Mouse (Mus musculus): Measurements from ENCODE around the gene Ppfibp2. TPM values are rescaled to one million over a fixed set of nuclear protein-coding genes. Genes with fewer than 3 reads are reported as not detected.

Ppfibp2 gene
- polyA plus RNA-seq, 1 experiment from 2014 or later: 3.0 TPM

DNA sequence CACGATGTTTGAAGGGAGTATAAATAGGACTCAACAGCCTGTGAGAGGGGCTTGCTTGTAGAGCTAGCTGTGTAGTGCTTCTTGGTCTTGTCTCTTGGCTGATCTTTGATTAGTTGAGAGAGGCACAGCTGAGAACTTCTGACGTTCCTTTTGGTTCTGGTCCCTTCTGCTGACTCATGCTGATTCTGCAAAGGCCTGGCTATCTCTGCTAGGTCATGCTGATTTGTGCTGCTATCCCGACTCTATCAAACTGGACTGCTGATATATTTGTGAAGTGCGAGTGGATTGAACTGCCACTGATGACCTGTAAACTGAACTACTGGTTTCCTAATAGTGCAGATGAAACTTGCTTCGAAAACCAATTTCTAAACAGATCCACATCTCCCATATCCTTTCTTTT is 15.9 kb downstream of the Ppfibp2 start:
- DNase-seq (ENCODE audit: low spot score): no peak

DNA sequence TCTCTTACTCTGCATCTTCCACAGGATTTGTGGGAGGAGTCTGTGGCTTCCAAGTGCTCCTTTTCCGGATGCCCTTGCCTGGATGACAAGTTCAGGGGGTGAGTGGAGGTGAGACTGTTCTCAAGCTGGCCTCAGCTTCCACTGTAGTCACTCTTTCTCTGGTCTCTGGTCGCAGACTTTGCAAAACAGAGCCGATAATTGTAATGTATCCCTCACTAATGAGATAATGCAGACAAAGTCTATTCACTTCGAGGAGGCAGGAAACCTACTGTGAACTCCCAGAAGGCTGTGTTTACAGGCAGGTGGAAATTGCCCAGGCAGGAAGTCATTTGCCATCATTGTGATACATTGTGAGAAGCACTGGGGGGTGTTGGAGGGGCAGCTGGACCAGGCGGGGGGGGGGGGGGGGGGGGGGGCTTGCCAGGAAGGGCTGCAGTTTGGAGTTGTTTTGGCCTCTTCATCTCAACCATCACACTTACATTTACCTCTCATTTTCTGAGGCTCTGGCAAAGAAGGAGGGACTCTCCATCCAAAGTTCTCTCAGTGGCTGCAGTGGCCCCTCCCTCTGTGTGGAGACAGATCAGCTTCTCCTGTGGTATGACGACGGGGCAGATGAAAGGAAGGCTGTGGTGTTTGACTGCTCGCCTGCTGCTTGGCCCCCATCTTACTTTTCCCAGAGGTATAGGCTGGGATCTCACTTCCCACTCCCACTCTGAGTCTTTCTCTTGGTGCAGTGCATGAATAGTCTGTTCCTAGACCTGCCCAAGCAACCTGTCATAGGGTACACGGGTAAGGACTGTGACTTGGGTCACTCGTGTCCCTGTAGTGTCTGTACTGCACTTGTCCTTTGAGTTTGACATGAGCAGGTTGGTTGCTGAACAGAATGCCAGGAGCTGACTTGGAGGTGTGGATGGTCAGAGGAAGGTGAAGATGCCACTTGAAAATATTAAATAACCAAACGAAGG is 23.3 kb downstream of the Ppfibp2 start:
- no peak for DNase-seq (ENCODE audit: low spot score)

DNA sequence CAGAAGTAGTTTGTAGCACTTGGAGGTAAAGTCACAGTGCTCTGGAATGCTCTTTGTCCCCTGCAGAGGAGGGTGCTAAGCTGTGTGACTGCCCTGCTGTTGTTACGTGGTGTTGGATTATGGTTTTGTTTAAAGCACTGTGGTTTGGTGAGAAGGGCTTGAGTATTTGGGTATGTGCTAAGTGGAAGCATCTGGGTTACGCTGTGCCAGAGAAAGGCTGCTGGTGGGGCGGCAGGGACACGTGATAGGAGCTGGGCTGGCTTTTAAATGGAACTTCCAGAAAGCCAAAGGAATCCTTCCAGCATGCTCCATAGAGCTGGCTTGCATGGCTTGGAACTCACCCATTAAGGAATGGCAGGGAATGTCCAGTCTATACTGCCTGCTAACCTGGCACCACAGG is 24.2 kb downstream of the Ppfibp2 start:
- DNase-seq (ENCODE audit: low spot score): no peak

DNA sequence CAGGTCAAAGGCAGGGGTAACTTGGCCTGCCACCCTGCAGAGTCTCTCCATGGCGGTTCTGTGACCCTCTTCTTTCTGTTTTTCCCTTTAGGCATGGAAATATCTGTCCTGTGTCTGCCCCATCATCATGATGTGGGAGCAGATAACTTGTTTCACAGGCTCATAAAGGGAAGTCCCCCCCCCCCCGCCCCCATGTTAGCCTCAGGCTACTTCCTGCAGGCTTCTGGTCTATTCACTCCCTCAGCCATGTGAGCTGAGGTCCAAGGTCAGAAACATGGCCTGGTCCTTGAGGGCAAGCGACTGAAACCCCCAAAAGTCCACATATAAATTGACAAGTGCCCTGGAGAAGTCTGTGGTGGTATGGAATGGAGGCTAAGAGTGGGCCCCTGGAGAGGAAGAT is 25.1 kb downstream of the Ppfibp2 start:
- no peak for DNase-seq (ENCODE audit: low spot score)

DNA sequence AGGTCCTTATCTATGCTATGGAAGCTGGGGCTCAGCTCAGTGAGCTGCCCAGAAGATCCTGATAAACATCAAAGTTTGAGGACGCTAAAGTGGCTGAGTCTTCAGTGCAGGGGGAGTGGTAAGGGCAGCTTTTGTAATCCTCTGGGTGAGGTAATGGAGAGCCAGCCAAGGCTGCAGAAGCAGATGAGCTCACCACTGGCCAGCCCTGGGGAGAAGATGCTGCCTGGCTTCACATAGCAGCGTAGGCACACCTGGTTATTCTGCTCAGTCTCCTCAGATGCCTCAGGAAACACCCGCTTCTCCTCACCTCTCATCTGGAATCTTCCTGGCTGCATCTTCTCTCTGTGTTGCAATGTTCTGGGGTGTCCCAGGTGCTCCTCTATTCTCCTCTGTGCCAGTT is 29.4 kb downstream of the Ppfibp2 start:
- no peak for DNase-seq (ENCODE audit: low spot score)

DNA sequence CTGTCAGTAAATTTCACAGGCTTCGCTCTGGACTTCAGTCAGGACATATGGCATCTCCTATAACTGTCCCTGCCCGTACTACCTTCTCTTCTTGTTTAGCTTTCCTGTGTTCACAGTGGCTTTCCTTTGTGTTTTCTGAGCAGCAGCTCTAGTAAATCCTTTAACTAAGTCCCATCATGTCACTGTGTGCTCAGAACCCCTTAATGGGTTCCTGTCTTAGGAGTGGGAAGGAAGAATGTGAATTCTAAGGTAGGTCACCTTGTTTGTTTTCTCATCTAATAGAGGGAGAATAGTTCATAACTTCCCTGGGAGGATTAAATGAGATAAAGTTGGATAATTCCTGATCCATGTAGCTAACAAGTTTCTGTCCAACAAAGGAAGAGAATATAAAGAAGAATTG is 30.1 kb downstream of the Ppfibp2 start, which contains the start of gene 5330417H12Rik:
Gene 5330417H12Rik (minus strand): TSS at position 101 of the 400 bp plus-strand sequence.
- no peak for DNase-seq (ENCODE audit: low spot score)

DNA sequence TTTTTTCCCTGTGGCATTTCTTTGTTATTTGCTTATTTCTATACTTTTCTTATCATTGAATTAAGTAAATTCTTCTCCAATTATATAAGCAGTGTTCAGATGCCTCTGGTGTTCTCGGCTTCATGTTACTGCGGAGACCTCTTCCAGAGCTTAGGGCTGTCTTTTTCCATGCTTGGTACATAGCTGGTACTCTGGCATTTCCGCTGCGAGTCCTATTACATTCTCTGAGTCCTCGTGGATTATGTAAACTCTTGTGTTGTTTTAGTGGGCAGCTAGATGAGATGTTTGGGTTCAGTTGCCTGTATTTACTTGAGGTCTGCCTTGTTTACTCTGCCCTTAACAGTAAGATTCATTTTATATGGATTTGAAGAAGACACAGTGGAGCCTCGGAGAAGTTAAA is 30.8 kb downstream of the Ppfibp2 start:
- DNase-seq (ENCODE audit: low spot score): no peak

DNA sequence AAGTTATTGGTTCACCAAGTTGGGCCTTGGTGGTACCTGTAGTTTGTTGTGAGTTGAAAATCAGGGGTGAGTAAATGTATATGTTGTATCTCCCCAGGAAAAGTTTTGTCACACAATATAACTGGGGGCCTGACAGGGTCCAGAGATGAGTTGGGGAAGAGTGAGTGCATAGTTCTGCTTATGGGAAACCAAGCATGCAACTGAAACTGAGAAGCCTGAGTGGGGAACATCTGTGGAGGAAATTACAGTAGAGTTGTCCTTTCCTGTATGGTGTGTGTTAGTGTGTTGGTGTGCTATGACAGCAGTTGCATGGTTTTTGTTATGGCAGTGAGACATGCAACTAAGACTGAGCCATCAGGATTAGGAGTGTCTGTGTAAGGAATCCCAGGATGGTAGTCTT is 33.4 kb downstream of the Ppfibp2 start:
- DNase-seq (ENCODE audit: low spot score): no peak

DNA sequence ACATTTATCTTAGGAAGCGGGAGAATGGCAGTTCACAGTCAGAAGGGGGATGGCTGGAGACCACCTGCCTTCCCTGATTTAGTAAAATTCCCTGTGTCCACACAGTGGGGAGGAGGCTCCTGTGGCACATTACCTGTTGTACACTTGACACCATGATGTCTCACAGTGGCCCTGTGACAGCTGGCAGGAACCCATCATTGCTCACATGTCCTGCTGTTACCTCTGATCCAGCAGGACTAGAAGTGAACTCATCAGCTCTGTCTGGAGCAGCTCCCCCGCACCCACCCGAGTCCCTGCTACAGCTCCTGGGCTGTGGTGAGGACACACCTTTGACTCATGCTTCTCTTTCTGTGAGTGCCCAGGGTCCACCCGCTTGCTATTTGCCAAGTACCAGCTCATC is 38.2 kb downstream of the Ppfibp2 start:
- no peak for DNase-seq (ENCODE audit: low spot score)

DNA sequence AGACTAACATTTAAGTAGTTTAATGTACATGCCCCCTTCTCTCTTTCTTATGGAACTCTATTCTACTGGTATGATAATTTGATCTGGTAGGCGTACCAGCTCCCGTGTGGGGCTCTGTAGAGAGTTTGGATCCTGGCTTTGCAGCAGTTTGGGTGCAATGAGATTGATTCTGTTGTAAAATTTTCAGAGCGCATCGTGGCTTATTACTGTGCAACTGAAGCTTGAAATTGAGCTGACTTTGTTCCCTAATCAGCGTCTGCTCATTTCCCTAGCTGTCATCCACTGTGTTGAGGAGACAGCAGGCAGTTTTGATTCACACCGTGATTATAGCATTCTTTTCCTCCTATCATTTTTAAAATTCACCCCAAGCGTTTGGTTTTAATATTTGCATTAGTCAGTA is 42.4 kb downstream of the Ppfibp2 start:
- DNase-seq (ENCODE audit: low spot score): no peak

DNA sequence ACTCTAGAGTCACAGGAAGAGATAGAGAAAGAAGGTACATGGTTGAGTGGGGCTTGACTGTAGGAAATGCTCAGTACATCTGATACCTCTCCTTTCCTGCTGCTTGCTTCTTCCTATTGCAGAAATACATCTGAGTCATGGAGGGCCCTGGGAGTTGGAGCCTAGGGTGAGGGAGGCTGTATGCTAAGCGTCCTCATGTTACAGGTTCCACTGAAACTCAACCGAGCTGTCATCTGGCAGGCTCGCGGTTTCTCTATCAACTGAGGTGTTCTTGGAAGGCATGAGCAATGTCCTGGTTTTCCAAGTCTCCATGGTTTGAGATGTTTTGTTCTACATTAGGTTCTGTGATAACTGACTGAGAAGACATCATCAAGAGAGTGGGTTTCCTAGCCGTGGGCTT is 43.0 kb downstream of the Ppfibp2 start:
- DNase-seq (ENCODE audit: low spot score): no peak

DNA sequence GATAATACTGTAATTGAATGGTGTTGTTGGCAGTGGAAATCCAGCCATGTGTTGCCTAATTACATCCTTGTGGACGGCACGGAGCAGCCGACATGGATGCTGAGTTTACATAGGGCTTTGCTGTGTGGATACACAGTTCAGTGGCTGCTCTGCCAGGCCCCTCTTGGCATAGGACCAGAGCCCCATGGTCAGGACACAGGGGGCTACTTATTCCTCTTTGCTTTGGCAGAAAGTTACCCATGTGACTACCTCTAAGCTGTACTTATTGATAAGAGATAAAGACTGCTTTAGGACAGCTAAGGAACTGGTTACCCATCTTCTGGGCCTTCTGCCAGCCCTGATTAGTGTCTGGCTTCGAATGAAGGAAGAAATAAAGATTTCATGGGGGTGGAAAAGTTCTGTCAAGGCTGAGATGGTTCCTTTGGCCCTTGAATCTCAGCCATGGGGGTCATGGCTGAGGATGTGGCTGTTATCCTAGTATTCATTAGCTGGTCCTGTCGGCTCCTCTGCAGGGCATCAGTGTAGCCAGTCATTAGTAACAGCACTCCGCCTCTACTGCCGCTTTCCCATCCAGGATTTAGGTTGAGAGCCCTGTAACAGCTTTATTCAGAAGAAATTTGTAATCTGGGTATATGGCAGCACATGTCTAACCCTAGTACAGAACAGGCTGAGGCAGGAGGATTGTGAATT is 47.7 kb downstream of the Ppfibp2 start:
- no peak for DNase-seq (ENCODE audit: low spot score)

DNA sequence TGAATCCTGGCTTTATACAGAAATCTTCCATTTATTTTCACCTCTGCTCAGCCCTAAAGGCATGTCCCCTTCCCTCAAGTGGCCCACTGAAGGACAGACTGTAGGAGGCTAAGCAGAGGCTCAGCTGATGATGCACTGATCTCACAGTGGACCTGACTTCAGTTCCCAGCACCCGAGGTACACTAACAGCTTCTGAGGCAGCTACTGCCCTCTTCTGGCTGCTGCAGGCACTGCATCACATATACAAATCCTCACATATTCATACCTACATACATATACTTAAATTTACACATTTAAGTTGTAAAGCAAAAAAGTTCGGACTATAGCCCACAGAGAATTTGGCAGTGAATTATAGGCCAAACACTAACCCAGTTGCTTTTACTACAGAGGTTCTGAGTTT is 50.0 kb downstream of the Ppfibp2 start:
- no peak for DNase-seq (ENCODE audit: low spot score)

DNA sequence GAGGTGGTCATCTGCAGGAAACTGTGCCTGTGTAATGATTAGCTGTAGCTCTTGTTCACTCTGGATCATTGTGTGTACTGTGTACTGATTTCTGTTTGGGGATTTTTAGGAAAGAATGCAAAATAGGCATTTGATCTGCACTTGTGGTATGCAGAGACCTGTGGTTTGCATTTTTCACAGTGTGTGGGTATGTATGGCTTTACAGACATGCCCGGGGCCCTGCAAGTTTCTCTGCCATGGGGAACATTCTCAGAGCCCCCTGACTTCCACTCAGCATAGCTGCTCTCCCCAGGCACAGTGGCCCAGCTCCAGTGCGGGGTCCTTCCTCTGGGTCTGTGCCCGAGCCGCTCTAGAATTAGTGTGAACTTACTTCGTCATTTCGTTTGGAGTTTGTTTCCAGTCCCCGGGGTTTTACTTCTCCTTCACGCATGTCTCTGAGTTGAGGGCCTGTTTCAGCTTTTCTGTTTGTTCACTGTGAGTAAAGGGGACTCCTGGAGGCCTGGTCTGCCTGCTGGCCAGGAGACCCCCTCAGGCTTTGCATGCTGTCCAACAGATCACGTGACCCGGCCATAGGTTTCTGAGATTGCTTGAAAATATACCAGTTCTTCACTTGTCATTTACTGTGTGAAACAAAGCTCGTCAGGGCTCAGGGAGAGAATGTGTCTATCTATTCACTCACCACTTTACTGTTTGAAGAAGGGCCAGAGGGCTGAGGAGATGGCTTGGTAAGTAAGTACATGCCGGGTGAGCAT is 54.1 kb downstream of the Ppfibp2 start:
- no peak for DNase-seq (ENCODE audit: low spot score)

DNA sequence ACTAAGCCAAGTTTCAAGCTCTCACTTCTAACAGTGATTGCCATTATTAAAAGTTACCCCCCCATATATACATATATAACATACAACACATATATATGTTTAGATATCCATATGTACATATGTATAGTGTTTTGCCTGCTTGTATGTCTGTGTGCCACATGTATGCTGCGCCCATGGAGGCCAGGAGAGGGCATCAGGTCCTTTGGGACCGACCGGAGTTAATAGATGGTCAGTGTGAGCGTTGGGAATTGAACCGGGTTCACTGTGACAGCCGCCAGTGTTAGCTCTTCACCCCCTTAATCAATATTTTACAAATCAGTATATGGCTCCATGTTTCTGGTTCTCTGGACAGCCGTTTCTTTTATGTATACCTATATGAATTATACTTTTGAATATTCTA is 55.0 kb downstream of the Ppfibp2 start:
- DNase-seq (ENCODE audit: low spot score): no peak

DNA sequence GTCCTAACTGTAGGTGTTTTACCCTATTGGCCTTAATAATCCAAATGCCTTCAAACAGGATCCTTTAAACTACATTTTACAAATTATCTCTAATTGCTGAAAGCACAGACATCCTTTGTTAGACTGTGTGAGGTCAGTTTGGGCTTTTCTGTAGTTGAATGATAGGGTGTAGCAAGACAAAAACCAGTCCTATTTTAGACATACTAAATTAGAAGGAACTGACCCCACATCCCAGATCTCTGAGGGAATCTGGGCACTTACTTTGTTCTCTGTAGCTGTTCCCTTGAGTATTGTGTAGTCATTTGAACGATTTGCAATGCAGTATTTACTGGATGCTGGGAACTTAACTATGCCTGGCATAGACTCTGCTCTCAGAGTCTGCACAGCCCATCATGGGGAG is 56.8 kb downstream of the Ppfibp2 start:
- no peak for DNase-seq (ENCODE audit: low spot score)

DNA sequence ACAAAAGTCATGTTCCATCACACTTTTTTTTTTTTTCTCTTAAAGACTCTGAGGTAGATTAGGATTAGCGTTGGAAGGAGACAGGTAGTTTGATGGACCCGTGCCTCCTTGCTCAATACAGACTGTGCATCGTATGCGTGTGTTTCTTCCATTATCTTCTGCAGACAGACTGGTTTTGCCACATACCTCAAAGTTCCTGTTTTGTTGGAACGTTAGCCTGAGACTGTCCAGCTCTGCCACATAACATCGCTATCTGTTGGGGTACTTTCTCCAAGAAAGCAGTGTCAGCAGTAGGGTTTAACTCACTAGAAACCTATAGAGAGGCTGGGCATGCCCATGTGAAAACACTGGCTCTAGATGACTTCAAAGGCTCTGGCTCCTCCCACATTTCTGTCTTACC is 61.4 kb downstream of the Ppfibp2 start:
- DNase-seq (ENCODE audit: low spot score): no peak

DNA sequence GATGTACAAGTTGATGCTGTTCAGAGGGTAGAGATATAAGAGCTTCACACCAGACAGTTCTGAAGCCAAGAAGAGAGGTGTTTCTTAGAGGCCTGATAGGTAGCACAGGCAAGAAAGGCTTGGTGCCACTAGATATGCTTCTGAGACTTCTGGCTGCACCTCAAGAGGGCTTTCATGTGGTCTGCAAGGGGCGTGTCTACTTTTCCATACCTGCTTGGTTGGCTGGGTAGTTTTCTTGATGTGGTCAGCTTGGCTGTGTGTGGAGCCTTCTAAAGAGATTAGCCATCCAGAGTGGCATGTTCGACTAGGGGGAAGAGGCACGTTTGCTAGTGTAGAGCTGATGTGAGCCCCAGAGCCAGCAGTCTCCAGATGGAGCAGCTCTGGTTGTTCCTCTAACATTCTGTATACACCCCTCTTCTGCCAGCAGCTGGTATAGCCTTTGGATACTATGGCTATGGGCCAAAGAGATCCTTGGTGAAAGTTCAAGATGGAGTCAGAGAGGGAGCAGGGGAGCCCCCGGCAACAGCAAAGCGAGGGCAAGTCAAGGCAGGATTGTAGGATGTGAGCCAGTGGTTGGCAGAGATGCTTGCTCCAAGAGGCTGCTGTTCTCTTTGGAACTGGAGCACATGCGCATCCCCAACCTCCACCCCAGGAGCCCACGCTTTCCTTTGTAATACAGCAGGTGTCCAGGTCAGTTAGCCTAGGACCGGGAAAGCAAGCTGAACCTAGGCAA is 64.3 kb downstream of the Ppfibp2 start:
- peak; percentile 81 for DNase-seq (ENCODE audit: low spot score)

DNA sequence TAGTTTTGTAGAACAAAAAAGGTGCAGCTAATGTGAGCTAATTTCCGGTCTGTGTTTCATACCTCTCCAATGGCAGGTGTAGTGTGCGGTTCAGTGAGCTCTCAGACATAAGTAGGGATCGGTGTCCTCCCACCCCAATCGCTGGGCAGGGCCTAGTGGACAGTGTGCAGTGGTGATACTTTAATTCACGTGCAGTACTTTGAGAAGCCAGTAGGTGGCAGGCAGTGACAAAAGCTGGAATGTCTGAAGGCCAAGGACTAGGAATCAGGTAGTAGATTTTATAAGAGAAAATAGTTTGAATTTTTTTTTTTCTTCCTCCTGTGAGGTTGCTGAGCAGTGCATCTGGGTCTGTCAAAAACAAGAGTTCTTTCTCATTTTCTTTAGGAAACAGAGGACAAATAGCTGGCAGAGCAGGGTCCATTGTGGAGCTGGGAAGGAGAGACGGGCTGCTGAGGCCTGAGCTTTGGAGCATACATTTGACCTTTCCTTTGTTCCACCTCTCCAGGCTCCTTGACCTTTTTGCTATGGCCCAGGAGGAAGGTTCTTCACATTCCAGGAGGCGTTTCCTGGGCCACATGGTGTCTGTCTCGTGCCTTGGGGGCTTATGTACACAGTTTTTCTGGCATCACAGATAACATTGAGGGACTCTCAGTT is 66.3 kb downstream of the Ppfibp2 start:
- DNase-seq (ENCODE audit: low spot score): peak; percentile 58

DNA sequence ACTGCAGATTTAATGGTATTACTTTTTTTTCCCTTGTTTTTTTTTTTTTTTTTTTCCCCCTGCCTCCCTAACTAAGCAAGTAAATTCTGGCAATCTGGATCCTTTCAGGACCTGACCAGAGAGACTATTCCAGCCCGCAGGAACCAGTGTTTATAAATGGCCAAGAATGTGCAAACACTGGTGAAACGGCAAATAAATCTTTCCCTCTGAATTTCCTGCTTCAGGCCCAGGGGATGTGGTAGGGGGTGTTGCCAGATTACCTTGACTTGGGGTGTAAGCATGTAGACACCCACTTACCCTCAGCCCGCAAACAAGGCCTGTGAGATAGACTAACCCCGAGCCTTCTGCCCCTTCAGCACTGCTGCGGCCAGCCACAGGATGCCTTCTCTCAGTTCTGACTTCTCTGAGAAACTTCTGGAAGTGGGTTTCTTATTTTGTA is 66.9 kb downstream of the Ppfibp2 start:
- DNase-seq (ENCODE audit: low spot score): no peak

DNA sequence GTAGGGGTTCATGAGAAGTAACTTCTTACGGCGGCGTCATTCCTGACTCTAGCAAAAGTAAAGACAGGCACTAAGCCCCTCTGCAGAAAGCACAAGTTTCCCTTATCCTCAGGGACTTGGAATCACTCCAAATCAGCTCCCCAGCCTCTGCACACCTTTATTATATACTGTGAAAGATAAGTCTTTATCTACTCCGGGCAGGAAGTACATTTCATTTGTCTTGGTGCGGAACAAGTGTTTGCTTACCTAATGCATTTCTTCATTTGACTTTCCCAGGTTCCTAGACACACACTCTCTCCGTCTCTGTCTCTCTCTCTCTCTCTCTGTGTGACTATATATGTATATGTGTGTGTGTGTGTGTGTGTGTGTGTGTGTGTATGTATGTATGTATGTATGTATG is 68.6 kb downstream of the Ppfibp2 start:
- DNase-seq (ENCODE audit: low spot score): no peak
